Mouse (Mus musculus): ENCODE results near the gene Hist1h2be. TPM values are rescaled to one million over a fixed set of nuclear protein-coding genes. Genes with fewer than 3 reads are reported as not detected.
"Not testable (repeated sequence)": the region's sequence is repeated elsewhere in the genome, so short reads cannot be mapped to it uniquely, and the experiment has no call there.

Gene Hist1h2be
- total RNA-seq, 2 experiments from 2014 or later = 12.1 to 13.4 TPM

- peak; percentile 84 to 86 for DNase-seq
These were observed 69.6 kb downstream of the Hist1h2be start, which contains the start of gene Hist1h4f for GRCm38 (mm10) chr13:23551146-23551834. Hist1h4f (minus strand) TSS chr13:23551648.

- no peak for DNase-seq
These were observed 70.2 kb downstream of the Hist1h2be start for GRCm38 (mm10) chr13:23550761-23551145.

GRCm38 (mm10) chr13:23546694-23547093 is 74.2 kb downstream of the Hist1h2be start:
- DNase-seq = no peak

- peak in 1 of 2 experiments; percentile 19 for DNase-seq
These were observed 76.2 kb downstream of the Hist1h2be start for GRCm38 (mm10) chr13:23544787-23545120.

GRCm38 (mm10) chr13:23543965-23544786 is 76.7 kb downstream of the Hist1h2be start, which contains the start of gene Hist1h3f:
Hist1h3f (plus strand) TSS chr13:23544052.
- peak; percentile 66 to 70 for DNase-seq

- DNase-seq = peak; percentile 59 to 71
These were observed 77.8 kb downstream of the Hist1h2be start, which contains the start of gene Hist1h2bh for GRCm38 (mm10) chr13:23542999-23543607. Hist1h2bh (minus strand) TSS chr13:23543392.

GRCm38 (mm10) chr13:23542225-23542980 is 78.5 kb downstream of the Hist1h2be start:
- not testable (repeated sequence) for DNase-seq

- DNase-seq = no peak
These were observed 79.4 kb downstream of the Hist1h2be start for GRCm38 (mm10) chr13:23541497-23541896.

- not testable (repeated sequence) for DNase-seq
These were observed 81.1 kb downstream of the Hist1h2be start for GRCm38 (mm10) chr13:23539821-23540220.

- DNase-seq = no peak
These were observed 82.7 kb downstream of the Hist1h2be start for GRCm38 (mm10) chr13:23538249-23538648.

- DNase-seq = no peak
These were observed 83.8 kb downstream of the Hist1h2be start for GRCm38 (mm10) chr13:23537006-23537710.

GRCm38 (mm10) chr13:23536076-23536822 is 84.7 kb downstream of the Hist1h2be start:
- no peak for DNase-seq

- DNase-seq = peak; percentile 85 to 88
These were observed 85.5 kb downstream of the Hist1h2be start, which contains the start of gene Hist1h3g for GRCm38 (mm10) chr13:23535137-23536075. Hist1h3g (plus strand) TSS chr13:23535422.

GRCm38 (mm10) chr13:23534368-23535131 is 86.4 kb downstream of the Hist1h2be start:
- DNase-seq = peak in 1 of 2 experiments; percentile 16

Data from adrenal gland, postnatal 36 days (tissue).